Mouse (Mus musculus) myocyte (in vitro differentiated cells): ENCODE measurements at regions not wholly inside any gene's neighbourhood (a gene's known extent, or its start where the extent isn't known, plus 50 kb on each side); places are given as distances from the start of the nearest gene placed in this dataset.
A peak's percentile ranks its signal among the peaks of the same experiment; 100 is the strongest.

ENCODE experiments used
- H3K27me3 ChIP-seq: one replicate; pipeline ENCODE4 v1.6.1; 2011; ENCODE audit not compliant: control insufficient read depth, insufficient read depth, insufficient read length
- H3K36me3 ChIP-seq: one replicate; pipeline ENCODE4 v1.6.1; 2011; ENCODE audit not compliant: control insufficient read depth, insufficient read depth
- H3K4me2 ChIP-seq: one replicate; pipeline ENCODE4 v1.6.1; 2011; ENCODE audit warnings: low read depth, control low read depth
- H3K4me3 ChIP-seq: one replicate; pipeline ENCODE4 v1.5.1; 2011; ENCODE audit warnings: mild to moderate bottlenecking, control low read depth, moderate library complexity
- H3K79me2 ChIP-seq: one replicate; pipeline ENCODE4 v1.6.1; 2011; ENCODE audit not compliant: control insufficient read depth, insufficient read depth
- H3ac ChIP-seq: one replicate; pipeline ENCODE4 v1.6.1; 2011; ENCODE audit not compliant: control insufficient read depth, insufficient read length
- CEBPB ChIP-seq: IDR thresholded peaks from 2 replicates; pipeline ENCODE4 v1.6.1; 2011; ENCODE audit warnings: mild to moderate bottlenecking, moderate library complexity; ENCODE audit not compliant: poor library complexity, insufficient read depth, severe bottlenecking
- E2F4 ChIP-seq: IDR thresholded peaks from one replicate; pipeline ENCODE4 v1.6.1; 2011; ENCODE audit warnings: mild to moderate bottlenecking, control low read depth, moderate library complexity; ENCODE audit not compliant: insufficient read depth
- MAX ChIP-seq: IDR thresholded peaks from one replicate; pipeline ENCODE4 v1.6.1; 2011; ENCODE audit warnings: low read depth, mild to moderate bottlenecking, control low read depth
- MYOD1 ChIP-seq, 3 experiments: IDR thresholded peaks; one replicate each; pipeline ENCODE4 v1.6.1; 2011; ENCODE audit warnings: control low read depth in 2 of 3, low read depth in 2 of 3, mild to moderate bottlenecking in 2 of 3, moderate library complexity in 1 of 3; ENCODE audit not compliant: insufficient read length in 2 of 3, control insufficient read depth in 1 of 3
- MYOG ChIP-seq, 3 experiments: IDR thresholded peaks; one replicate each; pipeline ENCODE4 v1.6.1; 2011; ENCODE audit warnings: control low read depth in 2 of 3, low read depth in 2 of 3, mild to moderate bottlenecking in 2 of 3; ENCODE audit not compliant: insufficient read length in 2 of 3, control insufficient read depth in 1 of 3, insufficient read depth in 1 of 3
- POLR2A ChIP-seq: IDR thresholded peaks from one replicate; pipeline ENCODE4 v1.6.1; 2011; ENCODE audit warnings: low read depth, mild to moderate bottlenecking, control low read depth, moderate library complexity; ENCODE audit not compliant: insufficient read length
- POLR2AphosphoS2 ChIP-seq: IDR thresholded peaks from one replicate; pipeline ENCODE4 v1.6.1; 2011; ENCODE audit warnings: low read depth, control low read depth; ENCODE audit not compliant: insufficient read length
- REST ChIP-seq: IDR thresholded peaks from one replicate; pipeline ENCODE4 v1.6.1; 2011; ENCODE audit warnings: mild to moderate bottlenecking, control low read depth, moderate library complexity; ENCODE audit not compliant: insufficient read depth, insufficient read length
- SRF ChIP-seq: IDR thresholded peaks from one replicate; pipeline ENCODE4 v1.6.1; 2011; ENCODE audit warnings: low read depth; ENCODE audit not compliant: control insufficient read depth, insufficient read length
- TCF12 ChIP-seq: IDR thresholded peaks from one replicate; pipeline ENCODE4 v1.6.1; 2011; ENCODE audit warnings: mild to moderate bottlenecking, control low read depth; ENCODE audit not compliant: poor library complexity, insufficient read depth, severe bottlenecking
- TCF3 ChIP-seq: IDR thresholded peaks from one replicate; pipeline ENCODE4 v1.6.1; 2011; ENCODE audit warnings: low read depth, control low read depth; ENCODE audit not compliant: insufficient read length
- USF1 ChIP-seq: IDR thresholded peaks from one replicate; pipeline ENCODE4 v1.6.1; 2011; ENCODE audit warnings: low read depth, mild to moderate bottlenecking, control low read depth, moderate library complexity

- TF ChIP-seq USF1, result no peak
- TF ChIP-seq TCF3, result no peak
- TF ChIP-seq POLR2A, result no peak
- TF ChIP-seq POLR2AphosphoS2, result no peak
- no peak for TF ChIP-seq E2F4
- no peak for TF ChIP-seq SRF
- no peak for TF ChIP-seq MYOD1 (IDR thresholded peaks at IDR 0.05; ENCODE audit: control insufficient read depth in 1 of 3, insufficient read length in 2 of 3, low read depth in 2 of 3)
- TF ChIP-seq MAX, result no peak
- TF ChIP-seq MYOG (IDR thresholded peaks at IDR 0.05; ENCODE audit: control insufficient read depth in 1 of 3, insufficient read depth in 1 of 3, insufficient read length in 2 of 3, low read depth in 2 of 3), result no peak
- no peak for TF ChIP-seq REST
- no peak for TF ChIP-seq TCF12
- H3ac ChIP-seq, result no peak overlapping the region
- no peaks in the 10 kb centered on the region for H3K36me3 ChIP-seq
- no peaks in the 10 kb centered on the region for H3K79me2 ChIP-seq
- no peak overlapping the region for H3K4me2 ChIP-seq
- H3K4me3 ChIP-seq, result no peak overlapping the region
- H3K27me3 ChIP-seq, result no peaks in the 10 kb centered on the region
Measured at GRCm38 (mm10) chr7:66532048-66532447, 104.7 kb upstream of the Aldh1a3 start.

- no peak overlapping the region for H3K4me2 ChIP-seq
- no peaks in the 10 kb centered on the region for H3K36me3 ChIP-seq
- no peak overlapping the region for H3ac ChIP-seq
- no peaks in the 10 kb centered on the region for H3K27me3 ChIP-seq
- H3K79me2 ChIP-seq, result no peaks in the 10 kb centered on the region
- H3K4me3 ChIP-seq, result no peak overlapping the region
- no peak for TF ChIP-seq CEBPB
- no peak for TF ChIP-seq MYOG (IDR thresholded peaks at IDR 0.05; ENCODE audit: control insufficient read depth in 1 of 3, insufficient read depth in 1 of 3, insufficient read length in 2 of 3, low read depth in 2 of 3)
- TF ChIP-seq MAX, result no peak
- no peak for TF ChIP-seq SRF
- TF ChIP-seq POLR2AphosphoS2, result no peak
- TF ChIP-seq REST, result no peak
- TF ChIP-seq E2F4, result no peak
- TF ChIP-seq TCF3, result no peak
- TF ChIP-seq TCF12, result no peak
- no peak for TF ChIP-seq POLR2A
- TF ChIP-seq MYOD1 (IDR thresholded peaks at IDR 0.05; ENCODE audit: control insufficient read depth in 1 of 3, insufficient read length in 2 of 3, low read depth in 2 of 3), result no peak
- TF ChIP-seq USF1, result no peak
Measured at GRCm38 (mm10) chr7:66531111-66531510, 103.8 kb upstream of the Aldh1a3 start.

GRCm38 (mm10) chr7:66528881-66529280 lies 101.6 kb upstream of the Aldh1a3 start:
- Histone ChIP-seq H3ac (no peak overlapping the region), H3K4me2 (no peak overlapping the region), H3K36me3 (no peaks in the 10 kb centered on the region), H3K79me2 (no peaks in the 10 kb centered on the region), H3K4me3 (no peak overlapping the region), H3K27me3 (no peaks in the 10 kb centered on the region)
- no peak for TF ChIP-seq USF1
- TF ChIP-seq REST, result no peak
- no peak for TF ChIP-seq POLR2A
- no peak for TF ChIP-seq TCF3
- no peak for TF ChIP-seq POLR2AphosphoS2
- peak in 1 of 3 experiments; percentile 66 for TF ChIP-seq MYOD1 (IDR thresholded peaks at IDR 0.05; ENCODE audit: control insufficient read depth in 1 of 3, insufficient read length in 2 of 3, low read depth in 2 of 3)
- no peak for TF ChIP-seq TCF12
- TF ChIP-seq E2F4, result no peak
- no peak for TF ChIP-seq CEBPB
- no peak for TF ChIP-seq SRF
- TF ChIP-seq MAX, result no peak
- peak in 2 of 3 experiments; percentile 43 to 67 for TF ChIP-seq MYOG (IDR thresholded peaks at IDR 0.05; ENCODE audit: control insufficient read depth in 1 of 3, insufficient read depth in 1 of 3, insufficient read length in 2 of 3, low read depth in 2 of 3)

GRCm38 (mm10) chr7:66523959-66524358 lies 96.6 kb upstream of the Aldh1a3 start:
- Histone ChIP-seq H3K4me3 (no peak overlapping the region), H3K27me3 (no peaks in the 10 kb centered on the region), H3K36me3 (no peaks in the 10 kb centered on the region), H3ac (no peak overlapping the region), H3K4me2 (no peak overlapping the region), H3K79me2 (no peaks in the 10 kb centered on the region)
- no peak for TF ChIP-seq MAX
- TF ChIP-seq TCF3, result no peak
- no peak for TF ChIP-seq USF1
- no peak for TF ChIP-seq SRF
- no peak for TF ChIP-seq MYOG (IDR thresholded peaks at IDR 0.05; ENCODE audit: control insufficient read depth in 1 of 3, insufficient read depth in 1 of 3, insufficient read length in 2 of 3, low read depth in 2 of 3)
- no peak for TF ChIP-seq E2F4
- TF ChIP-seq TCF12, result no peak

GRCm38 (mm10) chr7:66521522-66521921 lies 94.2 kb upstream of the Aldh1a3 start:
- TF ChIP-seq USF1 (no peak), CEBPB (no peak), MYOD1 (IDR thresholded peaks at IDR 0.05; ENCODE audit: control insufficient read depth in 1 of 3, insufficient read length in 2 of 3, low read depth in 2 of 3) (no peak), E2F4 (no peak), TCF3 (no peak), MAX (no peak), SRF (no peak), MYOG (IDR thresholded peaks at IDR 0.05; ENCODE audit: control insufficient read depth in 1 of 3, insufficient read depth in 1 of 3, insufficient read length in 2 of 3, low read depth in 2 of 3) (no peak), POLR2A (no peak), TCF12 (no peak), POLR2AphosphoS2 (no peak), REST (no peak)
- Histone ChIP-seq H3ac (no peak overlapping the region), H3K36me3 (no peaks in the 10 kb centered on the region), H3K4me2 (no peak overlapping the region), H3K27me3 (no peaks in the 10 kb centered on the region), H3K79me2 (no peaks in the 10 kb centered on the region), H3K4me3 (no peak overlapping the region)
